Mouse (Mus musculus) heart, postnatal 36 days (tissue): ENCODE data around the gene Pidd1. TPM values are rescaled to one million over a fixed set of nuclear protein-coding genes. Genes with fewer than 3 reads are reported as not detected.

Experiments used
- DNase-seq, 2 experiments: peaks; one replicate each; pipeline ENCODE4 v3.0.0; 2021 to 2022
- intact Hi-C: fragments of 180-260 bp; cut with DNase I; formaldehyde crosslinking; loops from one replicate; pipeline ENCODE4 v1.15.1; 2025
- total RNA-seq, 2 experiments: library from RNA; stranded (reverse); gene quantifications; 2 replicates each; pipeline ENCODE4 v1.2.3; 2021

The Pidd1 gene
- total RNA-seq, 2 experiments from 2014 or later: 0.60 to 0.78 TPM

DNA sequence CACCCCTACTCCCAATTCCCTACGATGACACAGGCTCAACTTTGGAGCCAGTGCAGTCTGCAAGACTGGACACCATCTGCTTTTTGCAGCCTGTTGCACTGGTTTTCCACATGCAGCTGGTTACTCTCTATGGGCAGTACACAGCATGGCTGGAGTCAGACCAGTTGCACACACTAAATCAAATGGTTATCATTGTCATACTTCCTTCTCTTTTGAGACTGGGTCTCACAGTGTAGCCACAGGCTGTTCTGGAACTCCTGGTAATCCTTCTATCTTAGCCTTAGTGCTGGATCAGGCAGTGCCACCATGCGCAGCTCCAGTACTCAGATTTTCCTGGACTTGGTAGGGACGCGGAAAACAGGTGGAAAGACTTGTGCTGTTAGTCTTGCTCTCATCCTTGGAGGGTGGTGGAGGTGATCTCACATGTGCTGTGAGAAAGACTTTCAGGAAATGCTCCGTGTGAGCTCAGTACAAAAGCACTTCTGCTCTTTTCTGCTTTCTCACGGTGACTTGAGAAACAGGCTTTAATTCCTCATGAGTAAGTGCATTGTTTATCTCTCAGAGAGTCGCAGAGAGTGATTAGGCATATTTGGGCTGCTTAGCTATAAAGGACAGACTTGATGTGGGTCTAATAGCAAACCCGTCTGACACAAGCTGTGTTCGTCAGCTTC, 51.1 kb downstream of the Pidd1 start:
- no peak for DNase-seq
- intact Hi-C loops: no loop called here

DNA sequence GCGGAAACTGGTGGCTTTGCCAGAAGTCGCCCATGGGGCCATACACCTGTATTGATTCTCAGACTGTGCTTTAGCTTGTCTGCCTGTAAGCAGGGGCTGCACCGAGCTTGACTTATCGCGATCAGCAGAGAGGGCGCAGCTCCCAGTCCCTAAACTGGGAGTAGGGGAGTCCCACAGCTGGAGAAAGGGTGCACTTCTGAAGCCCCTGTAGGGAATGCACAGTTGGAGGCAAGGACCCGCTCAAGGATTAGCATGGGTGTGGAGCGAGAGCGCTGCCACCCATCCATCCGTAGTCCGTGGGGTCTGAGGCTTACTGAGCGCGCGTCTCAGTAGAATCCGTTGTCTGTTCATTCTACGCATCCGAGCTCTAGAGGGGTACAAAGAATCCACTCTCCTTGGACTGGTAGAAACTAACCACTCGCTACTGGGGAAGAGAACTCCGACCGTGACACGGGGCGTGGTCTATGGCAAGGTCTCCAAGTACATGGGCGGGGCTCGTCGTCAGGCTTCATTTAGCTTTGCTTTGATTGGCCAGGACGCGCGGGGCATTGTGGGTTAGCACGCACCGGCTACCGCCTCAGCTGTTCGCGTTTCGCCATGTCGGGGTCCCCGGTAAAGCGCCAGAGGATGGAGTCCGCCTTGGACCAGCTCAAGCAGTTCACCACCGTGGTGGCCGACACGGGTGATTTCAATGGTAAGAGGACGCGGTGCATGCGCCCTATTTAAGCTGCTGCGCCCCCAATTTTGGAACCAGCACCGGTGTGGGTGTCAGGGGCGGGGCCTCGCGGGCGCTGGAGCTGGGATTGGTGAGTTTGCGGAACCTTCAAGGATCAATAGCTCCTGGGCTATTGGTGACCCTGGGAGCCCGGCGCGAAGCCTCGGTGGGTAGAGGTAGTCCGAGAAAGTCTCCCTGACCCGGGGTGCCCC, 51.9 kb downstream of the Pidd1 start, which contains the start of gene Taldo1:
TSS of gene Taldo1 (plus strand) at position 575 of the 927 bp plus-strand sequence.
- peak; percentile 95 to 96 for DNase-seq
- intact Hi-C loops: no loop called here

DNA sequence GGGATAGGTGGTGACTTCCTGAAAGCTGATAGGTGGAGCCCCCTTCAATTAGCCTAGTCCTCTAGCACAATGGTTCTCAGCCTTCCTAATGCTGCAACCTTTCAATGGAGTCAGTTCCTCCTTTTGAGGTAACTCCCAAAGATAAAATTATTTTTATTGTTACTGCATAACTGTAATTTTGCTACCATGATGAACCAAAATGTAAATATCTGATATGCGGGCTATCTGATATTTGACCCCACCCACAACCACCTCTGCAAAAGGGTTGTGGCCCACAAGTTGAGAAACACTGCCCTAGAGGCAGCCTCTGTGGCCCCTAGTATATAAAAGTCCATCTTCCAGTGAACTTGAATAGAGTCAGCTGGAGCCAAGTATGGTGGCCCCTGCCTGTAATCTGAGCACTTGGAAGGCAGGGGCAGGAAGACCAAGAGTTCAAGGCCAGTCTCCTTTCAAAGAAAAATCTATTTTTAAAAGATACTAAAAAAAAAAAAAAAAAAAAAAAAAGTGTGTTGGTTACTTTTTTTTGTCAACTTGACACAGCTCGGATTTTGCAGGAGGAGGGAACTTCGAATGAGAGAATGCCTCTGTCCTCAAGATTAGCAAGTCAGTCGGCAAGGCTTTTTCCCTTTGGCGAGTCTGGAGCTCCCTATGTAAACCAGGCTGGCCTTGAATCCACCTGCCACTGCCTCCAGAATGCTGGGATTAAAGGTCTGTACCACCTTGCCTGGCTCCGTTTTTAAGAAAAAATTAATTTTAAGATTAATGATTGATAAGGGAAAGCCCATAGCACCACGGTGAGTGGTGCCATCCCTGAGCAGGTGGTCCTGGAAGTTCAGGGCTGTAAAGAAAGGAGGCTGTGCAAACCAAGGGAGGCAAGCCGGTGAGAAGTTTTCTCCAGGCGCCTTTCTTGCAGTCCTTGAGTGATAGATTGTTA, 53.2 kb downstream of the Pidd1 start:
- intact Hi-C loops: no loop called here
- DNase-seq: no peak

DNA sequence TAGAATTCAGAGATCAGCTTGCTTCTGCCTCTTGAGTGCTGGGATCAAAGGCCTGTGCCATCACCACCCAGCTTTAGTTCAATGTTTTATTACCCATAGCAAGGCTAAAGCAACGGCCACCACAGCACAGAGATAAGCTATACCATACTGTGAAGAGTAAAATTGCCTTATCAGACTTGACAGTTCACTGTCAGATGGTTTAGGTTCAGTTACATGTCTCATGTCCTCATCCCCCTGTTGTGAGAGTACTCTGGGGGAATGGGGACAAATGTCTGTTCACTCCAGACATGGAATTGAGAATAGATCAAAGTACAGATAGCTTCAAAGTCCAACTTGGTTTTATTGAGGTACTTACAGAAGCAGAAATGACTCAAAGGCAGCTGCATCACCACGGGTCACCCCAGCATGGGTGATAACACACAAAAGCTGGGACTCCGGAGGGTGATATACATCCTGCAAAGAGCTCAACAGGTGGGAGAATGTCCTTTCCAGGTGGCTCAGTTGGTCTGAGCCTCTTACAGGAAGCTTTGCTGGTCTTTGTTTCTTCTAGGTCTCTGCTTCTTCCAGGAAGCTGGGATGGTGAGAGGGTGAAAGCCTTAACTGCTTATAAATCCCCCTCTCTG, 55.2 kb downstream of the Pidd1 start:
- no peak for DNase-seq
- intact Hi-C loops: no loop called here

Other genes with a start within 250 kb of the Pidd1 start
- gene Lrrc56, start 249.9 kb downstream of the Pidd1 start, total RNA-seq: 1 to 10 TPM; 2.8 to 4.0 TPM
- not detected for gene Lmntd2, start 229.9 kb downstream of the Pidd1 start, total RNA-seq
- 1 to 10 TPM in 1 of 2 experiments, under 1 TPM in 1; 0.79 to 1.7 TPM for gene Rassf7, start 228.2 kb downstream of the Pidd1 start, total RNA-seq
- 10 to 100 TPM; 31.9 to 36.5 TPM for gene Phrf1, start 215.2 kb downstream of the Pidd1 start, total RNA-seq
- 1 to 10 TPM; 4.1 to 8.6 TPM for gene Irf7, start 177.5 kb downstream of the Pidd1 start, total RNA-seq
- not detected for gene Cdhr5, start 167.2 kb downstream of the Pidd1 start, total RNA-seq
- gene Sct, start 164.9 kb downstream of the Pidd1 start, total RNA-seq: not detected
- gene Drd4, start 152.0 kb downstream of the Pidd1 start, total RNA-seq: not detected
- gene Deaf1, start 116.3 kb downstream of the Pidd1 start, total RNA-seq: 10 to 100 TPM; 16.5 to 17.1 TPM
- gene Tmem80, start 116.3 kb downstream of the Pidd1 start, total RNA-seq: 10 to 100 TPM; 13.5 to 14.8 TPM
- gene Eps8l2, start 105.1 kb downstream of the Pidd1 start, total RNA-seq: 1 to 10 TPM; 3.3 to 3.7 TPM
- 100 to 1,000 TPM; 114 to 116 TPM for gene Taldo1, start 51.8 kb downstream of the Pidd1 start, total RNA-seq
- gene Gatd1, start 29.9 kb downstream of the Pidd1 start, total RNA-seq: 10 to 100 TPM; 14.9 to 16.7 TPM
- gene Cend1, start 14.5 kb downstream of the Pidd1 start, total RNA-seq: 1 to 10 TPM in 1 of 2 experiments, under 1 TPM in 1; 0.80 to 1.5 TPM
- 10 to 100 TPM; 60.0 to 96.2 TPM for gene Slc25a22, start 6.1 kb downstream of the Pidd1 start, total RNA-seq
- gene Rplp2, start 3.3 kb upstream of the Pidd1 start, total RNA-seq: 100 to 1,000 TPM; 885 to 891 TPM
- gene Pnpla2, start 11.2 kb upstream of the Pidd1 start, total RNA-seq: 100 to 1,000 TPM; 552 to 604 TPM
- gene Cracr2b, start 17.1 kb upstream of the Pidd1 start, total RNA-seq: 10 to 100 TPM; 24.1 to 24.2 TPM
- 100 to 1,000 TPM; 299 to 300 TPM for gene Cd151, start 23.4 kb upstream of the Pidd1 start, total RNA-seq
- 10 to 100 TPM; 76.0 to 83.7 TPM for gene Polr2l, start 31.1 kb upstream of the Pidd1 start, total RNA-seq
- gene Tspan4, start 31.2 kb upstream of the Pidd1 start, total RNA-seq: 10 to 100 TPM; 27.3 to 44.1 TPM
- 10 to 100 TPM; 43.2 to 48.5 TPM for gene Chid1, start 95.8 kb upstream of the Pidd1 start, total RNA-seq
- gene Ap2a2, start 118.1 kb upstream of the Pidd1 start, total RNA-seq: 10 to 100 TPM; 54.9 to 57.6 TPM
- gene Muc6, start 211.3 kb upstream of the Pidd1 start, total RNA-seq: not detected
- not detected for gene Muc2, start 246.3 kb upstream of the Pidd1 start, total RNA-seq